Mouse (Mus musculus) liver, embryonic 11.5 days (tissue): ENCODE measurements around the gene Cdt1. TPM values are rescaled to one million over a fixed set of nuclear protein-coding genes. Genes with fewer than 3 reads are reported as not detected.

ENCODE experiments used
- ATAC-seq: fragments of 200-750 bp; cut with Nextera tagmentation; replicated peaks from 2 replicates; pipeline ENCODE4 v1.8.0; 2017; ENCODE audit warnings: moderate number of reproducible peaks, mild to moderate bottlenecking, moderate TSS enrichment, moderate library complexity; ENCODE audit not compliant: low FRiP score
- DNase-seq: peaks from one replicate; pipeline ENCODE4 v3.0.0-alpha.2; 2017; ENCODE audit warnings: low spot score
- H3K27ac ChIP-seq: fragments of 300-500 bp; sonication (generic); 2 replicates; pipeline ENCODE4 v1.5.1; 2014; ENCODE audit warnings: mild to moderate bottlenecking, low read depth, low read length, control low read depth
- H3K27me3 ChIP-seq: fragments of 300-500 bp; sonication (generic); replicated peaks from 2 replicates; pipeline ENCODE4 v1.6.1; 2014; ENCODE audit warnings: low read length, mixed read lengths; ENCODE audit not compliant: control insufficient read depth, insufficient read depth
- H3K36me3 ChIP-seq: fragments of 300-500 bp; sonication (generic); 2 replicates; pipeline ENCODE4 v1.6.1; 2014; ENCODE audit warnings: mild to moderate bottlenecking, low read length, moderate library complexity, mixed read lengths; ENCODE audit not compliant: control insufficient read depth, insufficient read depth
- H3K4me1 ChIP-seq: fragments of 300-500 bp; sonication (generic); replicated peaks from 2 replicates; pipeline ENCODE4 v1.6.1; 2014; ENCODE audit warnings: low read length, mixed read lengths; ENCODE audit not compliant: control insufficient read depth, insufficient read depth
- H3K4me2 ChIP-seq: fragments of 300-500 bp; sonication (generic); 2 replicates; pipeline ENCODE4 v1.6.1; 2014; ENCODE audit warnings: mild to moderate bottlenecking, control low read depth, moderate library complexity
- H3K4me3 ChIP-seq: fragments of 300-500 bp; sonication (generic); 2 replicates; pipeline ENCODE4 v1.5.1; 2014; ENCODE audit warnings: low read depth, low read length, control low read depth
- H3K9ac ChIP-seq: fragments of 300-500 bp; sonication (generic); 2 replicates; pipeline ENCODE4 v1.6.1; 2014; ENCODE audit warnings: low read depth, low read length, control low read depth
- H3K9me3 ChIP-seq: fragments of 300-500 bp; sonication (generic); 2 replicates; pipeline ENCODE4 v1.6.1; 2016; ENCODE audit warnings: low read length, inconsistent platforms, mixed read lengths; ENCODE audit not compliant: control insufficient read depth
- WGBS: fragments of 180-500 bp; shearing (Covaris S2); extraction: QIAGEN DNeasy Blood & Tissue Kit; methylation state at CpG from one replicate; pipeline ENCODE4 v1.1.7; 2014; 5-methylcytosine and 5-hydroxymethylcytosine counted together
- polyA plus RNA-seq: library from polyadenylated mRNA; unstranded; fragments of >200 nt; fragmentation: Nextera tagmentation; extraction: Ambion mirVana; gene quantifications from 2 replicates; pipeline ENCODE4 v1.2.1, GENCODE M21; 2014

Cdt1 gene
- 93.2 and 98.2 TPM in 2 replicates for polyA plus RNA-seq

- under 1% methylated on average over 62 of the region's 62 CpGs for WGBS
- peak; percentile 93 for ATAC-seq
- DNase-seq, result peak; percentile 98
- peak within 1 kb of the TSS; percentile 99 for H3K9ac ChIP-seq
- H3K9me3 ChIP-seq, result no peaks in the 10 kb centered on the region
- H3K4me3 ChIP-seq, result peak within 1 kb of the TSS; percentile 99
- H3K27me3 ChIP-seq, result no peaks in the 10 kb centered on the region
- peak within 1 kb of the TSS; percentile 98 for H3K27ac ChIP-seq
- peaks cover 35% of the 10 kb centered on the region for H3K36me3 ChIP-seq
- peaks cover 32% of the 10 kb centered on the region for H3K4me1 ChIP-seq
- H3K4me2 ChIP-seq, result peak within 1 kb of the TSS; percentile 87
Observed at GRCm38 (mm10) chr8:122567361-122568108, at the start of gene Cdt1. TSS of gene Cdt1 (plus strand) at chr8:122568015.

GRCm38 (mm10) chr8:122520611-122521010, 47.2 kb upstream of the Cdt1 start:
- peaks cover 82% of the 10 kb centered on the region for H3K4me1 ChIP-seq
- no peak overlapping the region for H3K4me3 ChIP-seq
- ATAC-seq, result no peak
- DNase-seq, result no peak
- H3K4me2 ChIP-seq, result peak overlapping the region; percentile 15; the same call in 1 of the 2 replicates
- no peak overlapping the region; the same call in 1 of the 2 replicates for H3K27ac ChIP-seq
- no peak overlapping the region for H3K9ac ChIP-seq
- H3K9me3 ChIP-seq, result no peaks in the 10 kb centered on the region
- no peaks in the 10 kb centered on the region; the same call in 1 of the 2 replicates for H3K36me3 ChIP-seq
- no peaks in the 10 kb centered on the region for H3K27me3 ChIP-seq
- WGBS, result 58% methylated on average over 11 of the region's 11 CpGs

- Histone ChIP-seq H3K27me3 (no peaks in the 10 kb centered on the region), H3K4me3 (0 out of 2 replicates have a peak overlapping the region, but pooled peaks have one; percentile 4), H3K27ac (peak overlapping the region; percentile 67), H3K36me3 (no peaks in the 10 kb centered on the region; the same call in 1 of the 2 replicates), H3K9ac (peak overlapping the region; percentile 31), H3K9me3 (no peaks in the 10 kb centered on the region), H3K4me1 (peaks cover 82% of the 10 kb centered on the region), H3K4me2 (peak overlapping the region; percentile 59)
- DNase-seq, result no peak
- no peak for ATAC-seq
- WGBS, result 55% methylated on average over 14 of the region's 14 CpGs
Observed at GRCm38 (mm10) chr8:122522796-122523651, 44.8 kb upstream of the Cdt1 start.

- Histone ChIP-seq H3K27me3 (no peaks in the 10 kb centered on the region), H3K4me1 (peaks cover 75% of the 10 kb centered on the region), H3K9me3 (no peaks in the 10 kb centered on the region), H3K4me3 (0 out of 2 replicates have a peak overlapping the region, but pooled peaks have one; percentile 4), H3K4me2 (peak overlapping the region; percentile 59), H3K9ac (peak overlapping the region; percentile 31), H3K36me3 (peaks cover 6% of the 10 kb centered on the region), H3K27ac (peak overlapping the region; percentile 67)
- WGBS, result 45% methylated on average over 23 of the region's 23 CpGs
- ATAC-seq (no peak), DNase-seq (no peak)
Observed at GRCm38 (mm10) chr8:122523652-122524360, 44.0 kb upstream of the Cdt1 start.

GRCm38 (mm10) chr8:122524506-122524905, 43.3 kb upstream of the Cdt1 start:
- Histone ChIP-seq H3K4me3 (no peak overlapping the region), H3K4me2 (peak overlapping the region; percentile 59), H3K9ac (peak overlapping the region; percentile 41), H3K27me3 (no peaks in the 10 kb centered on the region), H3K27ac (peak overlapping the region; percentile 67), H3K4me1 (peaks cover 69% of the 10 kb centered on the region), H3K9me3 (no peaks in the 10 kb centered on the region), H3K36me3 (peaks cover 10% of the 10 kb centered on the region)
- ATAC-seq (no peak), DNase-seq (no peak)
- 87% methylated on average over 6 of the region's 6 CpGs for WGBS

GRCm38 (mm10) chr8:122525004-122525403, 42.8 kb upstream of the Cdt1 start:
- peak overlapping the region; percentile 67 for H3K27ac ChIP-seq
- peak; percentile 87 for ATAC-seq
- H3K4me3 ChIP-seq, result peak overlapping the region; percentile 20; the same call in 1 of the 2 replicates
- H3K36me3 ChIP-seq, result peaks cover 10% of the 10 kb centered on the region
- WGBS, result 47% methylated on average over 6 of the region's 6 CpGs
- peaks cover 64% of the 10 kb centered on the region for H3K4me1 ChIP-seq
- H3K9me3 ChIP-seq, result no peaks in the 10 kb centered on the region
- peak overlapping the region; percentile 41 for H3K9ac ChIP-seq
- H3K4me2 ChIP-seq, result peak overlapping the region; percentile 59
- no peaks in the 10 kb centered on the region for H3K27me3 ChIP-seq
- no peak for DNase-seq

- Histone ChIP-seq H3K36me3 (peaks cover 10% of the 10 kb centered on the region), H3K4me1 (peaks cover 57% of the 10 kb centered on the region), H3K4me2 (0 out of 2 replicates have a peak overlapping the region, but pooled peaks have one; percentile 59), H3K9me3 (no peaks in the 10 kb centered on the region), H3K4me3 (no peak overlapping the region), H3K27me3 (no peaks in the 10 kb centered on the region), H3K9ac (peak overlapping the region; percentile 41; the same call in 1 of the 2 replicates), H3K27ac (peak overlapping the region; percentile 67)
- DNase-seq (no peak), ATAC-seq (no peak)
- WGBS, result 66% methylated on average over 3 of the region's 3 CpGs
Observed at GRCm38 (mm10) chr8:122526084-122526483, 41.7 kb upstream of the Cdt1 start.
